Mouse (Mus musculus) kidney, embryonic 14.5 days (tissue): ENCODE measurements around the gene Kif22. TPM values are rescaled to one million over a fixed set of nuclear protein-coding genes. Genes with fewer than 3 reads are reported as not detected.

Experiments used
- ATAC-seq: fragments of 200-750 bp; cut with Nextera tagmentation; 2 replicates; pipeline ENCODE4 v1.8.0; 2017; ENCODE audit warnings: moderate number of reproducible peaks, mild to moderate bottlenecking, moderate TSS enrichment, moderate library complexity; ENCODE audit not compliant: low FRiP score, low TSS enrichment
- H3K27ac ChIP-seq: fragments of 300-500 bp; sonication (generic); 2 replicates; pipeline ENCODE4 v1.5.1; 2014; ENCODE audit warnings: low read depth, mild to moderate bottlenecking, low read length, moderate library complexity, mixed read lengths
- H3K27me3 ChIP-seq: fragments of 300-500 bp; sonication (generic); 2 replicates; pipeline ENCODE4 v1.6.1; 2014; ENCODE audit warnings: mild to moderate bottlenecking, low read length; ENCODE audit not compliant: control insufficient read depth, insufficient read depth
- H3K36me3 ChIP-seq: fragments of 300-500 bp; sonication (generic); 2 replicates; pipeline ENCODE4 v1.6.1; 2014; ENCODE audit warnings: low read length, mixed read lengths; ENCODE audit not compliant: control insufficient read depth, insufficient read depth
- H3K4me1 ChIP-seq: fragments of 300-500 bp; sonication (generic); 2 replicates; pipeline ENCODE4 v1.6.1; 2014; ENCODE audit warnings: low read length, mixed read lengths; ENCODE audit not compliant: control insufficient read depth, insufficient read depth
- H3K4me2 ChIP-seq: fragments of 300-500 bp; sonication (generic); replicated peaks from 2 replicates; pipeline ENCODE4 v1.6.1; 2014; ENCODE audit warnings: low read depth, mild to moderate bottlenecking, low read length
- H3K4me3 ChIP-seq: fragments of 300-500 bp; sonication (generic); 2 replicates; pipeline ENCODE4 v1.5.1; 2014; ENCODE audit warnings: mild to moderate bottlenecking, low read length
- H3K9ac ChIP-seq: fragments of 300-500 bp; sonication (generic); 2 replicates; pipeline ENCODE4 v1.6.1; 2014; ENCODE audit warnings: low read depth, mild to moderate bottlenecking, low read length, moderate library complexity
- H3K9me3 ChIP-seq: fragments of 300-500 bp; sonication (generic); 2 replicates; pipeline ENCODE4 v1.6.1; 2016; ENCODE audit warnings: low read length; ENCODE audit not compliant: control insufficient read depth
- WGBS: fragments of 180-500 bp; shearing (Covaris S2); extraction: QIAGEN DNeasy Blood & Tissue Kit; methylation state at CpG from one replicate; pipeline ENCODE4 v1.1.7; 2014; 5-methylcytosine and 5-hydroxymethylcytosine counted together
- microRNA-seq: library from miRNA; unstranded; fragments of <30 nt; microRNA quantifications from one replicate; pipeline ENCODE4, GENCODE M21; 2016
- polyA plus RNA-seq: library from polyadenylated mRNA; unstranded; fragments of >200 nt; fragmentation: Nextera tagmentation; extraction: Ambion mirVana; gene quantifications from 2 replicates; pipeline ENCODE4 v1.2.1, GENCODE M21; 2014

The Kif22 gene
- polyA plus RNA-seq, 1 experiment from 2014 or later: 151 TPM

GRCm38 (mm10) chr7:126984667-126985444, 57.4 kb downstream of the Kif22 start:
- Histone ChIP-seq H3K36me3 (peaks cover 10% of the 10 kb centered on the region), H3K4me3 (no peak overlapping the region), H3K27ac (no peak overlapping the region), H3K27me3 (no peaks in the 10 kb centered on the region), H3K4me1 (no peaks in the 10 kb centered on the region), H3K9me3 (no peaks in the 10 kb centered on the region), H3K9ac (no peak overlapping the region), H3K4me2 (no peak overlapping the region)
- WGBS: 20% methylated on average over 10 of the region's 10 CpGs
- no peak for ATAC-seq

- no peak for ATAC-seq
- WGBS: 67% methylated on average over 7 of the region's 7 CpGs
- no peaks in the 10 kb centered on the region for H3K9me3 ChIP-seq
These were observed 59.2 kb downstream of the Kif22 start for GRCm38 (mm10) chr7:126983113-126983512.

GRCm38 (mm10) chr7:126982054-126982453, 60.2 kb downstream of the Kif22 start:
- no peak overlapping the region for H3K4me2 ChIP-seq
- peaks cover 30% of the 10 kb centered on the region for H3K36me3 ChIP-seq
- H3K4me3 ChIP-seq: no peak overlapping the region
- 81% methylated on average over 4 of the region's 4 CpGs for WGBS
- H3K9me3 ChIP-seq: no peaks in the 10 kb centered on the region
- peaks cover 3% of the 10 kb centered on the region; the same call in 1 of the 2 replicates for H3K4me1 ChIP-seq
- no peak overlapping the region for H3K27ac ChIP-seq
- H3K27me3 ChIP-seq: no peaks in the 10 kb centered on the region
- ATAC-seq: no peak
- no peak overlapping the region for H3K9ac ChIP-seq

More at GRCm38 (mm10) chr7:126983113-126983512, 59.2 kb downstream of the Kif22 start:
- peaks cover 27% of the 10 kb centered on the region for H3K36me3 ChIP-seq
- no peak overlapping the region for H3K4me2 ChIP-seq
- H3K4me3 ChIP-seq: no peak overlapping the region
- H3K9ac ChIP-seq: no peak overlapping the region
- no peaks in the 10 kb centered on the region for H3K27me3 ChIP-seq
- no peak overlapping the region for H3K27ac ChIP-seq
- H3K4me1 ChIP-seq: no peaks in the 10 kb centered on the region

DNA sequence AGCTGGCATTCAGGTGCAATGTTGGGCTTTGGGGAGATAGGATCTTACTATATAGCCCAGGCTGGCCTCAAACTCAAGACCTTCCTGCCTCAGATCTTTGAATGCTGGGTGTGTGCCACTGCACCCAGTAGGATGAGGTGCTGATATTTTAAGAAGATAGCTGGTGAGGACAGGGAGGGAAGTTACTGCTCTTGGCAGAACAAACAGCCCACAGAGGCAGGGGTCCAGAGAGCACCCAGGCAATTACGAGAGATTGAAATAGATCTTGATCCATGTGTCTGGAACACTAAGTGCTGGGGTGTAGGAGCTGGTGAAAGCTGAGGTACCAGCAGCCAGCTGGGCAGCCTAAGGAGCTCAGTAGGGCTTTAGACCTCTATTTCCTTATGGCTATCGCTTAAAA, 60.7 kb downstream of the Kif22 start:
- ATAC-seq: no peak
- no peak overlapping the region for H3K4me2 ChIP-seq
- WGBS: 87% methylated on average over 2 of the region's 2 CpGs
- no peaks in the 10 kb centered on the region for H3K27me3 ChIP-seq
- no peaks in the 10 kb centered on the region for H3K9me3 ChIP-seq
- H3K4me1 ChIP-seq: peaks cover 4% of the 10 kb centered on the region; the same call in 1 of the 2 replicates
- H3K9ac ChIP-seq: no peak overlapping the region
- no peak overlapping the region for H3K27ac ChIP-seq
- no peak overlapping the region for H3K4me3 ChIP-seq
- H3K36me3 ChIP-seq: peaks cover 30% of the 10 kb centered on the region

DNA sequence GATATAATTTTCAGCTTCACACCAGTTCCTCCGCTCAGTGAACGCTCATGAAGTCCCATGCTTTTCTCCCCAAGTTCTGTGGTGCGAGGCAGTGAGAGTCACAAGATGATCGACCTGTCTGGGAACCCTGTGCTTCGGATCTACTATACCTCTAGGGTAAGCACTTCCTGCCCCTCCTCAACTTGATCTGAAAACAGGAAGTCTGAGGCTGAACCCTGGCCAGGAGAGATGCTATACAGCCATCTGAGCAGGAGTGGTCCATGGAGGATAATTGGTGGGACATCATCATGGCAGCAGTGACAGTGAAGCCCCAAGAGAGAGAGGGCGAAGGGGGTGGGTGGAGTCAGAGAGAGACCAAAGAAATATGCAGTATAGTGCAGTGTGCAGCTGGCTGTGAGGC, 63.4 kb downstream of the Kif22 start:
- ATAC-seq: no peak
- Histone ChIP-seq H3K4me2 (no peak overlapping the region), H3K36me3 (peaks cover 30% of the 10 kb centered on the region), H3K27ac (no peak overlapping the region), H3K27me3 (no peaks in the 10 kb centered on the region), H3K9ac (no peak overlapping the region), H3K4me3 (no peak overlapping the region), H3K4me1 (peaks cover 4% of the 10 kb centered on the region; the same call in 1 of the 2 replicates), H3K9me3 (no peaks in the 10 kb centered on the region)
- WGBS: 87% methylated on average over 6 of the region's 6 CpGs

Small RNAs within 50 kb of the gene (microRNA-seq; reads per million reads assigned to microRNA genes)
- not detected for gene Gm44343

Other genes with a start within 250 kb of the Kif22 start
- gene Ppp4c, start 250.0 kb downstream of the Kif22 start, polyA plus RNA-seq: 294 and 371 TPM in 2 replicates
- 0.15 TPM in 1 of 2 replicates, not detected in the other for gene Fam57b, start 244.8 kb downstream of the Kif22 start, polyA plus RNA-seq
- not detected in 2 replicates for gene 4930451I11Rik, start 210.8 kb downstream of the Kif22 start, polyA plus RNA-seq
- gene Doc2a, start 195.1 kb downstream of the Kif22 start, polyA plus RNA-seq: 7.2 and 8.8 TPM in 2 replicates
- 22.8 and 23.5 TPM in 2 replicates for gene Hirip3, start 180.5 kb downstream of the Kif22 start, polyA plus RNA-seq
- gene Ino80e, start 180.1 kb downstream of the Kif22 start, polyA plus RNA-seq: 92.4 and 94.0 TPM in 2 replicates
- 24.9 and 29.2 TPM in 2 replicates for gene Taok2, start 157.8 kb downstream of the Kif22 start, polyA plus RNA-seq
- 27.4 and 30.5 TPM in 2 replicates for gene Tmem219, start 119.6 kb downstream of the Kif22 start, polyA plus RNA-seq
- 13.1 and 19.4 TPM in 2 replicates for gene Kctd13, start 113.6 kb downstream of the Kif22 start, polyA plus RNA-seq
- 0.16 and 0.34 TPM in 2 replicates for gene Asphd1, start 92.9 kb downstream of the Kif22 start, polyA plus RNA-seq
- gene Sez6l2, start 91.9 kb downstream of the Kif22 start, polyA plus RNA-seq: 1.1 and 1.7 TPM in 2 replicates
- gene Cdipt, start 66.6 kb downstream of the Kif22 start, polyA plus RNA-seq: 77.4 and 89.1 TPM in 2 replicates
- 1.3 and 2.5 TPM in 2 replicates for gene Cdiptos, start 66.4 kb downstream of the Kif22 start, polyA plus RNA-seq
- gene Mvp, start 27.9 kb downstream of the Kif22 start, polyA plus RNA-seq: 7.7 and 9.7 TPM in 2 replicates
- gene Pagr1b, start 26.0 kb downstream of the Kif22 start, polyA plus RNA-seq: 0.31 and 0.38 TPM in 2 replicates
- 41.3 and 89.2 TPM in 2 replicates for gene Pagr1a, start 25.1 kb downstream of the Kif22 start, polyA plus RNA-seq
- gene Gm42742, start 21.4 kb downstream of the Kif22 start, polyA plus RNA-seq: 21.8 and 65.4 TPM in 2 replicates
- gene Prrt2, start 21.3 kb downstream of the Kif22 start, polyA plus RNA-seq: 4.1 and 9.6 TPM in 2 replicates
- gene Maz, start 15.4 kb downstream of the Kif22 start, polyA plus RNA-seq: 73.1 and 77.6 TPM in 2 replicates
- gene Zg16, start 44.9 kb upstream of the Kif22 start, polyA plus RNA-seq: not detected in 2 replicates
- 3.5 TPM in 2 replicates for gene AI467606, start 48.9 kb upstream of the Kif22 start, polyA plus RNA-seq
- gene Qprt, start 79.8 kb upstream of the Kif22 start, polyA plus RNA-seq: 8.9 and 13.0 TPM in 2 replicates
- 0.14 and 0.26 TPM in 2 replicates for gene Spn, start 95.4 kb upstream of the Kif22 start, polyA plus RNA-seq
- 41.0 and 57.6 TPM in 2 replicates for gene Cd2bp2, start 153.6 kb upstream of the Kif22 start, polyA plus RNA-seq
- gene Tbc1d10b, start 166.0 kb upstream of the Kif22 start, polyA plus RNA-seq: 13.5 and 19.7 TPM in 2 replicates
- 10.3 and 11.2 TPM in 2 replicates for gene Mylpf, start 166.4 kb upstream of the Kif22 start, polyA plus RNA-seq
- gene Zfp553, start 190.6 kb upstream of the Kif22 start, polyA plus RNA-seq: 23.0 and 26.2 TPM in 2 replicates
- gene Sept1, start 190.7 kb upstream of the Kif22 start, polyA plus RNA-seq: 18.5 and 21.6 TPM in 2 replicates
- gene Zfp771, start 201.8 kb upstream of the Kif22 start, polyA plus RNA-seq: 59.3 and 94.9 TPM in 2 replicates
- 252 and 290 TPM in 2 replicates for gene Dctpp1, start 218.2 kb upstream of the Kif22 start, polyA plus RNA-seq
- gene Sephs2, start 231.6 kb upstream of the Kif22 start, polyA plus RNA-seq: 112 and 132 TPM in 2 replicates